ENCODE assay signal across 8 mouse cellular contexts in genomic region chr8:73355979-73356378, GRCm38 (mm10). TPM values are rescaled to one million over a fixed set of nuclear protein-coding genes. Genes with fewer than 3 reads are reported as not detected.
A peak's percentile ranks its signal among the peaks of the same experiment; 100 is the strongest.
DNase-seq lines count a peak whose midpoint lies in the region; ATAC-seq lines count a peak whose summit lies in the region.

No protein-coding gene starts in this region.

- H3K9me3 ChIP-seq in intestine, embryonic 14.5 days (ENCODE audit: control insufficient read depth, low read length) = no peaks in the 10 kb centered on the region
- no peaks in the 10 kb centered on the region for H3K9me3 ChIP-seq in intestine, embryonic 16.5 days (ENCODE audit: control insufficient read depth, low read length)
- no peaks in the 10 kb centered on the region for H3K9me3 ChIP-seq in hindbrain, embryonic 13.5 days

- 28% methylated on average over 2 of the region's 2 CpGs for WGBS in intestine, embryonic 14.5 days
- WGBS in intestine, embryonic 16.5 days = 18% methylated on average over 2 of the region's 2 CpGs
- WGBS in hindbrain, embryonic 13.5 days = 13% methylated on average over 2 of the region's 2 CpGs

- no peak for ATAC-seq in intestine, embryonic 14.5 days (replicated peaks; ENCODE audit: low FRiP score, low TSS enrichment, low read depth)
- no peak for ATAC-seq in intestine, embryonic 16.5 days
- no peak for ATAC-seq in hindbrain, embryonic 13.5 days (ENCODE audit: low FRiP score)
- ATAC-seq in monocyte, adult 5-6 weeks (replicated peaks; ENCODE audit: insufficient number of reproducible peaks, low FRiP score, low TSS enrichment, poor library complexity, severe bottlenecking) = no peak

- H3K9ac ChIP-seq in intestine, embryonic 14.5 days (ENCODE audit: low read length) = no peak overlapping the region
- H3K9ac ChIP-seq in intestine, embryonic 16.5 days (ENCODE audit: low read depth, low read length) = no peak overlapping the region
- H3K9ac ChIP-seq in hindbrain, embryonic 13.5 days = no peak overlapping the region

- DNase-seq in intestine, embryonic 14.5 days (ENCODE audit: low spot score) = peak; percentile 73
- peak; percentile 67 for DNase-seq in adipocyte (ENCODE audit: low spot score)
- DNase-seq in embryo, embryonic 11.5 days (ENCODE audit: low read depth, low spot score) = peak; percentile 57
- peak; percentile 30 to 52 for DNase-seq in left cerebral cortex, adult 8-10 months (ENCODE audit: low spot score in 2 of 2)
- peak; percentile 57 for DNase-seq in naive thymus-derived CD4-positive, alpha-beta T cell, adult 2 months (ENCODE audit: low read depth)

- H3K4me1 ChIP-seq in intestine, embryonic 14.5 days (replicated peaks; ENCODE audit: control insufficient read depth, insufficient read depth, low read length) = peaks cover 5% of the 10 kb centered on the region; the same call in 1 of the 2 replicates
- peaks cover 18% of the 10 kb centered on the region for H3K4me1 ChIP-seq in intestine, embryonic 16.5 days (ENCODE audit: control insufficient read depth, insufficient read depth, low read length)
- H3K4me1 ChIP-seq in hindbrain, embryonic 13.5 days (replicated peaks) = peaks cover 22% of the 10 kb centered on the region

- no peak overlapping the region for H3K4me2 ChIP-seq in intestine, embryonic 14.5 days (ENCODE audit: low read length)
- no peak overlapping the region for H3K4me2 ChIP-seq in intestine, embryonic 16.5 days (ENCODE audit: low read depth, low read length)
- peak overlapping the region; percentile 73; the same call in 1 of the 2 replicates for H3K4me2 ChIP-seq in hindbrain, embryonic 13.5 days

- H3K27me3 ChIP-seq in intestine, embryonic 14.5 days (replicated peaks; ENCODE audit: control insufficient read depth, insufficient read depth, low read length) = no peaks in the 10 kb centered on the region
- no peaks in the 10 kb centered on the region for H3K27me3 ChIP-seq in intestine, embryonic 16.5 days (replicated peaks; ENCODE audit: control insufficient read depth, insufficient read depth, low read length)
- no peaks in the 10 kb centered on the region for H3K27me3 ChIP-seq in hindbrain, embryonic 13.5 days

- H3K27ac ChIP-seq in intestine, embryonic 14.5 days (ENCODE audit: low read depth) = no peak overlapping the region
- H3K27ac ChIP-seq in intestine, embryonic 16.5 days (ENCODE audit: low read length) = no peak overlapping the region
- no peak overlapping the region for H3K27ac ChIP-seq in hindbrain, embryonic 13.5 days

- no peaks in the 10 kb centered on the region for H3K36me3 ChIP-seq in intestine, embryonic 14.5 days (ENCODE audit: control insufficient read depth, insufficient read depth, low read length)
- no peaks in the 10 kb centered on the region for H3K36me3 ChIP-seq in intestine, embryonic 16.5 days (ENCODE audit: control insufficient read depth, insufficient read depth, low read length)
- H3K36me3 ChIP-seq in hindbrain, embryonic 13.5 days = no peaks in the 10 kb centered on the region

- no peak overlapping the region for H3K4me3 ChIP-seq in intestine, embryonic 14.5 days (ENCODE audit: low read depth, low read length)
- H3K4me3 ChIP-seq in intestine, embryonic 16.5 days (ENCODE audit: low read length) = no peak overlapping the region
- no peak overlapping the region for H3K4me3 ChIP-seq in hindbrain, embryonic 13.5 days

RNA-seq across cellular contexts. Expression of gene Large1, which starts 2.6 kb away (rescaled TPM):
- 14.6 and 15.3 TPM in 2 replicates for polyA plus RNA-seq in intestine, embryonic 14.5 days (2014; fragmentation: Nextera tagmentation; extraction: Ambion mirVana)
- 4.6 and 5.0 TPM in 2 replicates for polyA plus RNA-seq in intestine, embryonic 16.5 days (2015; fragmentation: Nextera tagmentation; extraction: Ambion mirVana)
- polyA plus RNA-seq in hindbrain, embryonic 13.5 days (2015; fragmentation: Nextera tagmentation; extraction: Ambion mirVana) = 12.7 and 13.2 TPM in 2 replicates
- total RNA-seq in left cerebral cortex, adult 8-10 months (2022) = 100 to 1,000 TPM; 119 to 146 (median 132) TPM
- 1.1 to 2.2 TPM (median 1.2 TPM) in 3 replicates for total RNA-seq in monocyte, adult 5-6 weeks (2017)
